Mouse (Mus musculus): ENCODE measurements around the gene Gtpbp1. TPM values are rescaled to one million over a fixed set of nuclear protein-coding genes. Genes with fewer than 3 reads are reported as not detected.

Gtpbp1 gene
- polyA plus RNA-seq, 1 experiment from 2014 or later: 56.5 TPM

- Histone ChIP-seq H3K4me3 (replicated peaks; ENCODE audit: low read length) (no peak overlapping the region), H3K4me2 (ENCODE audit: low read length) (no peak overlapping the region), H3K27me3 (replicated peaks; ENCODE audit: control insufficient read depth, insufficient read depth, low read length) (no peaks in the 10 kb centered on the region), H3K9ac (replicated peaks; ENCODE audit: low read depth, low read length) (no peak overlapping the region), H3K36me3 (ENCODE audit: control insufficient read depth, insufficient read depth) (peaks cover 52% of the 10 kb centered on the region), H3K9me3 (ENCODE audit: control insufficient read depth, low read length) (no peaks in the 10 kb centered on the region), H3K27ac (ENCODE audit: low read length) (no peak overlapping the region), H3K4me1 (replicated peaks; ENCODE audit: control insufficient read depth, insufficient read depth, low read length) (no peaks in the 10 kb centered on the region)
- 51% methylated on average over 5 of the region's 5 CpGs for WGBS
- ATAC-seq: no peak
Measured at GRCm38 (mm10) chr15:79728311-79728710, 37.7 kb downstream of the Gtpbp1 start.

GRCm38 (mm10) chr15:79728731-79729388, 38.2 kb downstream of the Gtpbp1 start:
- no peak for ATAC-seq
- WGBS: 92% methylated on average over 10 of the region's 10 CpGs
- H3K4me1 ChIP-seq (replicated peaks; ENCODE audit: control insufficient read depth, insufficient read depth, low read length): no peaks in the 10 kb centered on the region
- no peak overlapping the region for H3K4me2 ChIP-seq (ENCODE audit: low read length)
- no peak overlapping the region for H3K9ac ChIP-seq (replicated peaks; ENCODE audit: low read depth, low read length)
- peaks cover 58% of the 10 kb centered on the region for H3K36me3 ChIP-seq (ENCODE audit: control insufficient read depth, insufficient read depth)
- no peak overlapping the region for H3K27ac ChIP-seq (ENCODE audit: low read length)
- H3K4me3 ChIP-seq (replicated peaks; ENCODE audit: low read length): no peak overlapping the region
- H3K9me3 ChIP-seq (ENCODE audit: control insufficient read depth, low read length): no peaks in the 10 kb centered on the region
- H3K27me3 ChIP-seq (replicated peaks; ENCODE audit: control insufficient read depth, insufficient read depth, low read length): no peaks in the 10 kb centered on the region

DNA sequence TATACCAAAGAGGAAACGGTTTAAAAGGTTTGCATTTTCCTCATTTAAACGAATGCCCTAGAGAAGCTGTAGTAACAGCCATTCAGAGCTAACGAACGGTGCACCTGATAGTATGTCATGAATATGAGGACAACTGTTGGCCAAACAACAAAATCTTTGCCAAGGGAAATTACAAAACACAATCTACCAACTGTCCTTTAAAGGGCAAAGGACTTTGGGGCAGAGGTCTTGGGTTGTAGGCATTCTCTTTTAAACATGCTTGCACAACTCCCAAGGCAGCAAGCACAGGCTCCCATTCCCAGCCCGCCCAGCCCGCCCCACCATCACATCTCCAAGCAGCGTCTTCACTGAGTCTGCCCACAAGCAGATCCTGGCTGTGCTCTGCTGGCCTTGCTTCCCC, 40.9 kb downstream of the Gtpbp1 start:
- Histone ChIP-seq H3K4me1 (replicated peaks; ENCODE audit: control insufficient read depth, insufficient read depth, low read length) (no peaks in the 10 kb centered on the region), H3K9me3 (ENCODE audit: control insufficient read depth, low read length) (no peaks in the 10 kb centered on the region), H3K36me3 (ENCODE audit: control insufficient read depth, insufficient read depth) (peaks cover 57% of the 10 kb centered on the region), H3K4me2 (ENCODE audit: low read length) (no peak overlapping the region), H3K27me3 (replicated peaks; ENCODE audit: control insufficient read depth, insufficient read depth, low read length) (no peaks in the 10 kb centered on the region), H3K9ac (replicated peaks; ENCODE audit: low read depth, low read length) (no peak overlapping the region), H3K4me3 (replicated peaks; ENCODE audit: low read length) (no peak overlapping the region), H3K27ac (ENCODE audit: low read length) (no peak overlapping the region)
- 60% methylated on average over 7 of the region's 7 CpGs for WGBS
- no peak for ATAC-seq

DNA sequence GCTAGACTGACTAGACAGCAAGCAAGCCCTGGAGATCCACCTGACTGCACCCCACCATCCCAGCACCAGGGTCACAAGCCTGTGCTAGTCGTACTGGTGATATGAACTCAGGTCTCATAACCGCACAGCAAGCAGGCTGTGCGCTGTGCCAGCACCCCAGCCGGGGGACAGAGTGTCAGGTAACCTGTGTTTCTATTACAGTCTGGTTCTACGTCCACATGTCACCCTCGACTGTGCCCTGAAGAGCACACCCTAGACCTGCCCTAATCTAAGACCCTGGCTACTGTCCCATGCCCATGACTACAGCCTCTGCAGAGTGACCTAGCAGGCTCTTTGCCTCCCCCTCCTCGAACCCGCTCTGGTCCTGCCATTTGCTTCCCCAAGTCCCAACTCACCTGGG, 42.5 kb downstream of the Gtpbp1 start:
- no peak overlapping the region for H3K9ac ChIP-seq (replicated peaks; ENCODE audit: low read depth, low read length)
- ATAC-seq: no peak
- H3K27ac ChIP-seq (ENCODE audit: low read length): no peak overlapping the region
- no peak overlapping the region for H3K4me3 ChIP-seq (replicated peaks; ENCODE audit: low read length)
- H3K36me3 ChIP-seq (ENCODE audit: control insufficient read depth, insufficient read depth): peaks cover 55% of the 10 kb centered on the region
- H3K9me3 ChIP-seq (ENCODE audit: control insufficient read depth, low read length): no peaks in the 10 kb centered on the region
- 96% methylated on average over 8 of the region's 8 CpGs for WGBS
- no peak overlapping the region for H3K4me2 ChIP-seq (ENCODE audit: low read length)
- no peaks in the 10 kb centered on the region for H3K27me3 ChIP-seq (replicated peaks; ENCODE audit: control insufficient read depth, insufficient read depth, low read length)
- no peaks in the 10 kb centered on the region for H3K4me1 ChIP-seq (replicated peaks; ENCODE audit: control insufficient read depth, insufficient read depth, low read length)

GRCm38 (mm10) chr15:79733640-79734039, 43.0 kb downstream of the Gtpbp1 start:
- Histone ChIP-seq H3K36me3 (ENCODE audit: control insufficient read depth, insufficient read depth) (peaks cover 50% of the 10 kb centered on the region), H3K9me3 (ENCODE audit: control insufficient read depth, low read length) (no peaks in the 10 kb centered on the region), H3K4me3 (replicated peaks; ENCODE audit: low read length) (no peak overlapping the region), H3K27ac (ENCODE audit: low read length) (no peak overlapping the region), H3K27me3 (replicated peaks; ENCODE audit: control insufficient read depth, insufficient read depth, low read length) (no peaks in the 10 kb centered on the region), H3K9ac (replicated peaks; ENCODE audit: low read depth, low read length) (no peak overlapping the region), H3K4me1 (replicated peaks; ENCODE audit: control insufficient read depth, insufficient read depth, low read length) (0 out of 2 replicates have a peak, but pooled peaks cover under 1% of the 10 kb centered on the region), H3K4me2 (ENCODE audit: low read length) (no peak overlapping the region)
- WGBS: 78% methylated on average over 4 of the region's 4 CpGs
- ATAC-seq: no peak

DNA sequence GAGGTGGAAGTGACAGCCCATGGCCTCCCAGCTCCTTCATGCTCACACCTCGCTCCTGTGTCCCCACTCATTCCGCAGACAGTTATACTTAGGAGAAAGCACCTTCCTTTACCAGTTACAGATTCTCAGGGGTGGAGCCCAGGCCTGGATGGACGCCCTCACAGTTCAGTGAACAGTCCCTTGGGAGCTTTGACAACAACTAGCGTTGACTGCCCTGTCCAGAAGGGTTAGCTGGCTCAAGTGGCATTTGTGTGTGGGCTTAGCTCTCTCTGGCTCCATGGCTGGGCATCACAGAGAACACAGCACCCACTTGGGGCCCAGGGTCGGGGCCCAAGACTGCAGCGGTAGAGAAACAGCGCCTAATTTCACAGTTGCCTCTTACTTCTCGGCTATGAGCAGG, 43.7 kb downstream of the Gtpbp1 start:
- WGBS: 91% methylated on average over 8 of the region's 8 CpGs
- no peak for ATAC-seq
- no peaks in the 10 kb centered on the region for H3K9me3 ChIP-seq (ENCODE audit: control insufficient read depth, low read length)
- no peaks in the 10 kb centered on the region for H3K27me3 ChIP-seq (replicated peaks; ENCODE audit: control insufficient read depth, insufficient read depth, low read length)
- H3K4me2 ChIP-seq (ENCODE audit: low read length): no peak overlapping the region
- H3K4me3 ChIP-seq (replicated peaks; ENCODE audit: low read length): no peak overlapping the region
- H3K36me3 ChIP-seq (ENCODE audit: control insufficient read depth, insufficient read depth): peaks cover 54% of the 10 kb centered on the region
- no peak overlapping the region for H3K27ac ChIP-seq (ENCODE audit: low read length)
- H3K9ac ChIP-seq (replicated peaks; ENCODE audit: low read depth, low read length): no peak overlapping the region
- H3K4me1 ChIP-seq (replicated peaks; ENCODE audit: control insufficient read depth, insufficient read depth, low read length): peaks cover 2% of the 10 kb centered on the region; the same call in 1 of the 2 replicates

- Histone ChIP-seq H3K36me3 (ENCODE audit: control insufficient read depth, insufficient read depth) (peaks cover 19% of the 10 kb centered on the region), H3K4me3 (replicated peaks; ENCODE audit: low read length) (peak overlapping the region; percentile 71), H3K27ac (ENCODE audit: low read length) (no peak overlapping the region), H3K4me2 (ENCODE audit: low read length) (peak overlapping the region; percentile 76), H3K4me1 (replicated peaks; ENCODE audit: control insufficient read depth, insufficient read depth, low read length) (peaks cover 27% of the 10 kb centered on the region), H3K9me3 (ENCODE audit: control insufficient read depth, low read length) (no peaks in the 10 kb centered on the region), H3K27me3 (replicated peaks; ENCODE audit: control insufficient read depth, insufficient read depth, low read length) (no peaks in the 10 kb centered on the region), H3K9ac (replicated peaks; ENCODE audit: low read depth, low read length) (no peak overlapping the region)
- no peak for ATAC-seq
- 87% methylated on average over 3 of the region's 3 CpGs for WGBS
Measured at GRCm38 (mm10) chr15:79740739-79741138, 50.1 kb downstream of the Gtpbp1 start.

DNA sequence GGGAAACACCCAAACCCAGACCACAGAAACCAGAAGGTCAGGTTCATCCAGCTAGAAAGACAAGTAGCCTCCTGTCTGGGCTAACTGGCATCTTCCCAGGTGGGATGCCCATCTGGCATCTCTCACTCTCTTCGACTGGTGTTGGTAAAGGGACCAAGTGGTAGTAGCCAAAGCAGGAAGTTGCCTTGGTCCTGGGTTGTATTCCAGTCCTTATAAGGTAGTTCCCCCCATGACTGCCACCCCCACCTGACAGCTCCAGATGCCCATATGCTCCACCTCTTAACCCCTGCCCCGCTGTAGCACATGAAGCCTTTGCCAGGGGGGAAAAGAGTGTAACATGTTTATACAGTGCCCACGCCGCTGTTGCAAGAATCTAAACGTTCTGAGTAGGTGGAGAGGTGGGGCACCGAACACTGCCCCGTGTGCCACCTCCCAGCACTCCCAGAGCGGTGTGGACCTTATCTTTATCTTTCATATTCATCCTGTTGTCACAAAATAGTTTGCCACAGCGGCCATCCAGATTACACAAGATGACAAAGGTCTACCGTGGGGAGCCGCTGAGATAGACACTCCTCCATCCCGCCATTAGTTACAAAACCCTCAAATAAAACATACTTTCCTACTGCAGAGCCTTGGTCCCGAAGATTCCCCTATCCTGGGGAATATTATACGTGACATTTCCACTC, 50.7 kb downstream of the Gtpbp1 start:
- Histone ChIP-seq H3K4me1 (replicated peaks; ENCODE audit: control insufficient read depth, insufficient read depth, low read length) (peaks cover 27% of the 10 kb centered on the region), H3K4me3 (replicated peaks; ENCODE audit: low read length) (peak overlapping the region; percentile 71), H3K36me3 (ENCODE audit: control insufficient read depth, insufficient read depth) (peaks cover 19% of the 10 kb centered on the region), H3K9me3 (ENCODE audit: control insufficient read depth, low read length) (no peaks in the 10 kb centered on the region), H3K4me2 (ENCODE audit: low read length) (peak overlapping the region; percentile 76), H3K9ac (replicated peaks; ENCODE audit: low read depth, low read length) (peak overlapping the region; percentile 81), H3K27ac (ENCODE audit: low read length) (no peak overlapping the region), H3K27me3 (replicated peaks; ENCODE audit: control insufficient read depth, insufficient read depth, low read length) (no peaks in the 10 kb centered on the region)
- no peak for ATAC-seq
- WGBS: 26% methylated on average over 14 of the region's 14 CpGs

DNA sequence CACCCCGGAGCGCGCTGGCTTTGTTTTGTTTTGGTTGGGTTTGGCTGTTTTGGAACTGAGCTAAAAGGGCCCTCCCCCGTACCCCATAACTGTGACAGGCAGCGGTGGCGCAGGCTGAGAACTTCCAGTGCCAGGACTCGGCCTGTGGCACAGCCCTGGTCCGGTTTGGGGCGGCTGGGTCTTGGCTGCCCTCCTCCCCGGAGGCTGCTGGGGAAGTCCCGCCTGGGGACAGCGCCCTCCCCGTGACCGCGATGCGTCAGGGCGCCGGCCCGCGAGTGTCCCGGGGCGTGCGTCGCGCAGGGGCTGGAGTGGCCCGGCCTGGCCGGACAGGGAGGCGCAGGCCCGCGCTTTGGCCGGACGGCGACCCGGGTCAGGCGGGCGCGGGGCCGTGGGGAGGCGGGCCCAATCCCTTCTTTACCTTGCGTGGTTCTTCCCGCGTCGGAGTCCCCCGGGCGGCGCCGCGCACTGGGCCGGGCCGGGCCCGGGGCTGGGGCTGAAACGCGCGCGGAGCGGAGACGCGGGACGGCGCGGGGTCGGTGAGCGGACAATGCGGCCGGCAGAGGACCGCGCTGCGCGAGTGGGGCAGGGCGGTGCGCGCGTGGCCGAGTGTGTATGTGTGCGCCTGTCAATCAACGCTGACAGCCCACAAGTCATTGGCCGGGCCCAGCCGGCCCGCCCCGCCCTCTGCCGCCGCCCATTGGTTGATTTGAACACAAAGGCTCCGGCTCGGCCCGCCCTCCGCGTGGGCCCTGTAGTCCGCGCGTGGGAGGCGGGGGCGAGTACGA, 51.5 kb downstream of the Gtpbp1 start, which contains the start of gene Sun2:
Sun2 (minus strand) TSS at position 616 of the 785 bp plus-strand sequence.
- peak within 1 kb of the TSS; percentile 71 for H3K4me3 ChIP-seq (replicated peaks; ENCODE audit: low read length)
- H3K27me3 ChIP-seq (replicated peaks; ENCODE audit: control insufficient read depth, insufficient read depth, low read length): no peaks in the 10 kb centered on the region
- WGBS: under 1% methylated on average over 91 of the region's 93 CpGs
- H3K9ac ChIP-seq (replicated peaks; ENCODE audit: low read depth, low read length): peak within 1 kb of the TSS; percentile 81
- peak within 1 kb of the TSS; percentile 59 for H3K27ac ChIP-seq (ENCODE audit: low read length)
- ATAC-seq: peak; percentile 97
- H3K4me1 ChIP-seq (replicated peaks; ENCODE audit: control insufficient read depth, insufficient read depth, low read length): peaks cover 27% of the 10 kb centered on the region
- H3K4me2 ChIP-seq (ENCODE audit: low read length): peak within 1 kb of the TSS; percentile 76
- no peaks in the 10 kb centered on the region for H3K9me3 ChIP-seq (ENCODE audit: control insufficient read depth, low read length)
- H3K36me3 ChIP-seq (ENCODE audit: control insufficient read depth, insufficient read depth): peaks cover 11% of the 10 kb centered on the region
